9 mouse cellular contexts compared by ENCODE assay signal in genomic region chr6:113681271-113681670, GRCm38 (mm10). TPM values are rescaled to one million over a fixed set of nuclear protein-coding genes. Genes with fewer than 3 reads are reported as not detected.
A peak's percentile ranks its signal among the peaks of the same experiment; 100 is the strongest.
DNase-seq lines count a peak whose midpoint lies in the region; ATAC-seq lines count a peak whose summit lies in the region.
"Had no signal": no experiment of that assay in that cellular context is flagged by ENCODE, and none has a peak within 500 bp of the region (broad histone marks: within the 10 kb centered on the region; RNA-seq: fewer than 3 reads in every experiment).

No protein-coding gene starts in this region.

- no peaks in the 10 kb centered on the region for H3K36me3 ChIP-seq in lung, embryonic 16.5 days (ENCODE audit: control insufficient read depth, insufficient read depth, low read length)
- H3K36me3 ChIP-seq: limb, embryonic 13.5 days had no signal

- WGBS in lung, embryonic 16.5 days = 20% methylated on average over 4 of the region's 4 CpGs

- peak; percentile 94 for DNase-seq in ES-CJ7 (ENCODE audit: low read depth, low spot score)
- DNase-seq in brain, adult 2 months (ENCODE audit: low read depth, low spot score) = peak; percentile 81
- peak; percentile 84 to 92 for DNase-seq in heart, postnatal 10 days
- DNase-seq in layer of hippocampus, adult 18-20 months (ENCODE audit: low spot score in 2 of 2) = peak; percentile 46 to 88
- peak; percentile 83 to 85 for DNase-seq in right cerebral cortex, adult 2 months (ENCODE audit: low spot score in 2 of 2)
- peak; percentile 61 for DNase-seq in urinary bladder, postnatal 10 days (ENCODE audit: low spot score)

- H3K4me1 ChIP-seq in lung, embryonic 16.5 days (replicated peaks; ENCODE audit: control insufficient read depth, insufficient read depth, low read length) = no peaks in the 10 kb centered on the region

- H3K27me3 ChIP-seq in lung, embryonic 16.5 days (ENCODE audit: control insufficient read depth, insufficient read depth, low read depth, low read length) = no peaks in the 10 kb centered on the region
- H3K27me3 ChIP-seq: limb, embryonic 13.5 days had no signal

- intact Hi-C loops in heart, postnatal 10 days (cut with DNase I) = loop anchor here (1.0 kb wide), 1 partner anchor 43 kb away; the partner anchor contains the start of gene Irak2

- H3K27ac ChIP-seq in lung, embryonic 16.5 days (ENCODE audit: low read length) = no peak overlapping the region
- H3K27ac ChIP-seq: limb, embryonic 13.5 days had no signal

- H3K9me3 ChIP-seq in lung, embryonic 16.5 days (ENCODE audit: control insufficient read depth, low read length) = no peaks in the 10 kb centered on the region
- H3K9me3 ChIP-seq: limb, embryonic 13.5 days had no signal

- no peak overlapping the region for H3K4me2 ChIP-seq in lung, embryonic 16.5 days (ENCODE audit: low read depth, low read length)
- H3K4me2 ChIP-seq: limb, embryonic 13.5 days had no signal

- peak; percentile 85 for ATAC-seq in erythroid progenitor cell, adult 5-6 weeks (replicated peaks; ENCODE audit: low FRiP score, poor library complexity, severe bottlenecking)
- ATAC-seq in lung, embryonic 16.5 days (ENCODE audit: low read depth) = peak; percentile 81

- no peak overlapping the region for H3K9ac ChIP-seq in lung, embryonic 16.5 days (ENCODE audit: low read length)
- H3K9ac ChIP-seq: limb, embryonic 13.5 days had no signal

- no peak overlapping the region for H3K4me3 ChIP-seq in lung, embryonic 16.5 days (ENCODE audit: low read length)
- H3K4me3 ChIP-seq: limb, embryonic 13.5 days had no signal

RNA-seq across cellular contexts. Expression of gene Tatdn2, which starts 15.6 kb away (rescaled TPM):
- 14.3 and 17.7 TPM in 2 replicates for total RNA-seq in erythroid progenitor cell, adult 5-6 weeks (2015; ENCODE audit: low replicate concordance)
- 44.0 and 55.7 TPM in 2 replicates for total RNA-seq in erythroid progenitor cell, adult 5-6 weeks (2017; ENCODE audit: low replicate concordance)
- 10 to 100 TPM; 69.9 to 75.7 TPM for total RNA-seq in heart, postnatal 10 days (2021)
- 10 to 100 TPM; 54.4 to 60.9 TPM for total RNA-seq in layer of hippocampus, adult 18-20 months (2021)
- polyA plus RNA-seq in lung, embryonic 16.5 days (2015; fragmentation: Nextera tagmentation; extraction: Ambion mirVana) = 0.46 and 0.60 TPM in 2 replicates

RNA-seq across cellular contexts. Expression of gene Ghrl, which starts 38.4 kb away (rescaled TPM):
- 17.2 TPM in 1 of 2 replicates, not detected in the other for total RNA-seq in erythroid progenitor cell, adult 5-6 weeks (2015; ENCODE audit: low replicate concordance)
- 1.5 and 13.5 TPM in 2 replicates for total RNA-seq in erythroid progenitor cell, adult 5-6 weeks (2017; ENCODE audit: low replicate concordance)
- total RNA-seq in heart, postnatal 10 days (2021) = not detected
- total RNA-seq in layer of hippocampus, adult 18-20 months (2021) = not detected
- polyA plus RNA-seq in lung, embryonic 16.5 days (2015; fragmentation: Nextera tagmentation; extraction: Ambion mirVana) = not detected in 2 replicates

RNA-seq across cellular contexts. Expression of gene Irak2, which starts 43.0 kb away (rescaled TPM):
- 7.2 and 23.1 TPM in 2 replicates for total RNA-seq in erythroid progenitor cell, adult 5-6 weeks (2015; ENCODE audit: low replicate concordance)
- total RNA-seq in erythroid progenitor cell, adult 5-6 weeks (2017; ENCODE audit: low replicate concordance) = 34.8 and 64.6 TPM in 2 replicates
- total RNA-seq in heart, postnatal 10 days (2021) = 10 to 100 TPM; 10.1 to 14.1 TPM
- total RNA-seq in layer of hippocampus, adult 18-20 months (2021) = 10 to 100 TPM; 21.1 to 27.2 TPM
- polyA plus RNA-seq in lung, embryonic 16.5 days (2015; fragmentation: Nextera tagmentation; extraction: Ambion mirVana) = 6.3 and 7.4 TPM in 2 replicates

RNA-seq across cellular contexts. Expression of gene Vhl, which starts 57.5 kb away (rescaled TPM):
- total RNA-seq in erythroid progenitor cell, adult 5-6 weeks (2015; ENCODE audit: low replicate concordance) = 4.7 and 52.0 TPM in 2 replicates
- total RNA-seq in erythroid progenitor cell, adult 5-6 weeks (2017; ENCODE audit: low replicate concordance) = 3.6 and 4.2 TPM in 2 replicates
- 10 to 100 TPM; 11.6 to 18.1 TPM for total RNA-seq in heart, postnatal 10 days (2021)
- total RNA-seq in layer of hippocampus, adult 18-20 months (2021) = 10 to 100 TPM; 44.3 to 48.5 TPM
- 36.1 and 38.7 TPM in 2 replicates for polyA plus RNA-seq in lung, embryonic 16.5 days (2015; fragmentation: Nextera tagmentation; extraction: Ambion mirVana)

RNA-seq across cellular contexts. Expression of gene Sec13, which starts 59.3 kb away (rescaled TPM):
- total RNA-seq in erythroid progenitor cell, adult 5-6 weeks (2015; ENCODE audit: low replicate concordance) = 47.8 and 48.3 TPM in 2 replicates
- 28.4 and 44.2 TPM in 2 replicates for total RNA-seq in erythroid progenitor cell, adult 5-6 weeks (2017; ENCODE audit: low replicate concordance)
- 100 to 1,000 TPM; 102 to 106 TPM for total RNA-seq in heart, postnatal 10 days (2021)
- 10 to 100 TPM; 73.3 to 75.9 TPM for total RNA-seq in layer of hippocampus, adult 18-20 months (2021)
- 239 and 242 TPM in 2 replicates for polyA plus RNA-seq in lung, embryonic 16.5 days (2015; fragmentation: Nextera tagmentation; extraction: Ambion mirVana)
